9 mouse cellular contexts compared by ENCODE assay signal in genomic region chrX:110816609-110817008, GRCm38 (mm10). TPM values are rescaled to one million over a fixed set of nuclear protein-coding genes. Genes with fewer than 3 reads are reported as not detected.
DNase-seq lines count a peak whose midpoint lies in the region; ATAC-seq and TF ChIP-seq lines count a peak whose summit lies in the region.
"Had no signal": no experiment of that assay in that cellular context is flagged by ENCODE, and none has a peak within 500 bp of the region (broad histone marks: within the 10 kb centered on the region; RNA-seq: fewer than 3 reads in every experiment).

No protein-coding gene starts in this region.

- WGBS in liver, embryonic 11.5 days: 14% methylated on average over 16 of the region's 16 CpGs
- 18% methylated on average over 16 of the region's 16 CpGs for WGBS in liver, postnatal 0 days (ENCODE audit: insufficient replicate concordance)
- WGBS in forebrain, embryonic 10.5 days: 19% methylated on average over 16 of the region's 16 CpGs
- WGBS in intestine, embryonic 16.5 days: 11% methylated on average over 16 of the region's 16 CpGs

- no peak overlapping the region for H3K27ac ChIP-seq in liver, embryonic 11.5 days (ENCODE audit: low read depth, low read length)
- no peak overlapping the region for H3K27ac ChIP-seq in liver, postnatal 0 days (ENCODE audit: low read depth)
- peak overlapping the region; percentile 60; the same call in 1 of the 2 replicates for H3K27ac ChIP-seq in forebrain, embryonic 10.5 days
- no peak overlapping the region for H3K27ac ChIP-seq in intestine, embryonic 16.5 days (ENCODE audit: low read length)
- H3K27ac ChIP-seq: kidney, postnatal 0 days had no signal

- H3K27me3 ChIP-seq in liver, embryonic 11.5 days (replicated peaks; ENCODE audit: control insufficient read depth, insufficient read depth, low read length): peaks cover 35% of the 10 kb centered on the region
- peaks cover 23% of the 10 kb centered on the region for H3K27me3 ChIP-seq in liver, postnatal 0 days (ENCODE audit: insufficient read depth, low read length)
- H3K27me3 ChIP-seq in forebrain, embryonic 10.5 days (ENCODE audit: poor library complexity, severe bottlenecking): peaks cover 26% of the 10 kb centered on the region; the same call in 1 of the 2 replicates
- peaks cover 16% of the 10 kb centered on the region for H3K27me3 ChIP-seq in intestine, embryonic 16.5 days (replicated peaks; ENCODE audit: control insufficient read depth, insufficient read depth, low read length)

- TF ChIP-seq EP300 in liver, postnatal 0 days (IDR thresholded peaks at IDR 0.05; ENCODE audit: low read depth): no peak

- ATAC-seq in liver, embryonic 11.5 days (replicated peaks; ENCODE audit: low FRiP score): no peak
- ATAC-seq in liver, postnatal 0 days: no peak
- no peak for ATAC-seq in intestine, embryonic 16.5 days

- no peak overlapping the region; the same call in 1 of the 2 replicates for H3K4me2 ChIP-seq in liver, embryonic 11.5 days
- H3K4me2 ChIP-seq in liver, postnatal 0 days (ENCODE audit: low read depth, low read length): no peak overlapping the region
- peak overlapping the region; percentile 16; the same call in 1 of the 2 replicates for H3K4me2 ChIP-seq in intestine, embryonic 16.5 days (ENCODE audit: low read depth, low read length)

- H3K36me3 ChIP-seq in liver, embryonic 11.5 days (ENCODE audit: control insufficient read depth, insufficient read depth, low read length): no peaks in the 10 kb centered on the region
- H3K36me3 ChIP-seq in liver, postnatal 0 days (replicated peaks; ENCODE audit: insufficient read depth, low read length): no peaks in the 10 kb centered on the region
- H3K36me3 ChIP-seq in forebrain, embryonic 10.5 days (replicated peaks): no peaks in the 10 kb centered on the region
- no peaks in the 10 kb centered on the region for H3K36me3 ChIP-seq in intestine, embryonic 16.5 days (ENCODE audit: control insufficient read depth, insufficient read depth, low read length)

- peak; percentile 31 for DNase-seq in liver, embryonic 11.5 days (ENCODE audit: low spot score)
- no peak for DNase-seq in liver, postnatal 0 days
- peak; percentile 19 for DNase-seq in forebrain, embryonic 10.5 days (ENCODE audit: extremely low spot score, low spot score)
- peak; percentile 15 for DNase-seq in retina, postnatal 1 day
- no peak for DNase-seq in natural killer cell, adult 2 months (ENCODE audit: low spot score in 2 of 2)
- DNase-seq in spleen, postnatal 14 days (ENCODE audit: low spot score in 2 of 2): no peak
- DNase-seq: lung, postnatal 36 days had no signal

- no peak overlapping the region for H3K4me3 ChIP-seq in liver, embryonic 11.5 days (ENCODE audit: low read depth, low read length)
- H3K4me3 ChIP-seq in liver, postnatal 0 days (ENCODE audit: low read depth, low read length): no peak overlapping the region
- H3K4me3 ChIP-seq in forebrain, embryonic 10.5 days: peak overlapping the region; percentile 60
- no peak overlapping the region for H3K4me3 ChIP-seq in intestine, embryonic 16.5 days (ENCODE audit: low read length)

- no peak for TF ChIP-seq CTCF in liver, postnatal 0 days (IDR thresholded peaks at IDR 0.05; ENCODE audit: low read depth)

- no peak overlapping the region for H3K9ac ChIP-seq in liver, embryonic 11.5 days (ENCODE audit: low read depth, low read length)
- no peak overlapping the region for H3K9ac ChIP-seq in liver, postnatal 0 days (replicated peaks)
- no peak overlapping the region for H3K9ac ChIP-seq in intestine, embryonic 16.5 days (ENCODE audit: low read depth, low read length)

- no peaks in the 10 kb centered on the region for H3K4me1 ChIP-seq in liver, embryonic 11.5 days (replicated peaks; ENCODE audit: control insufficient read depth, insufficient read depth, low read length)
- H3K4me1 ChIP-seq in liver, postnatal 0 days (ENCODE audit: insufficient read depth): no peaks in the 10 kb centered on the region
- H3K4me1 ChIP-seq in forebrain, embryonic 10.5 days: peaks cover 12% of the 10 kb centered on the region
- H3K4me1 ChIP-seq in intestine, embryonic 16.5 days (ENCODE audit: control insufficient read depth, insufficient read depth, low read length): 0 out of 2 replicates have a peak, but pooled peaks cover 2% of the 10 kb centered on the region

- no peaks in the 10 kb centered on the region for H3K9me3 ChIP-seq in liver, embryonic 11.5 days (ENCODE audit: control insufficient read depth, low read length)
- no peaks in the 10 kb centered on the region for H3K9me3 ChIP-seq in liver, postnatal 0 days (ENCODE audit: low read length)
- no peaks in the 10 kb centered on the region for H3K9me3 ChIP-seq in forebrain, embryonic 10.5 days
- H3K9me3 ChIP-seq in intestine, embryonic 16.5 days (ENCODE audit: control insufficient read depth, low read length): no peaks in the 10 kb centered on the region

RNA-seq across cellular contexts. Expression of gene Pou3f4, which starts 2.5 kb away (rescaled TPM):
- 0.10 TPM in 1 of 2 replicates, not detected in the other for polyA plus RNA-seq in liver, embryonic 11.5 days (2014; fragmentation: Nextera tagmentation; extraction: Ambion mirVana)
- not detected in 2 replicates for polyA plus RNA-seq in liver, postnatal 0 days (2015; fragmentation: Nextera tagmentation; extraction: Ambion mirVana)
- polyA plus RNA-seq in forebrain, embryonic 10.5 days (2016; fragmentation: Nextera tagmentation; extraction: Ambion mirVana): 5.1 and 6.0 TPM in 2 replicates
- polyA plus RNA-seq in intestine, embryonic 16.5 days (2015; fragmentation: Nextera tagmentation; extraction: Ambion mirVana): 0.17 and 0.21 TPM in 2 replicates

Comparison
In these comparisons a context has a peak if more than half of its experiments do, and no peak if none do; other contexts are left out.
1. DNase-seq: peak in liver, embryonic 11.5 days (single experiment), forebrain, embryonic 10.5 days (single experiment) and retina, postnatal 1 day (single experiment); none in liver, postnatal 0 days (single experiment), natural killer cell, adult 2 months (0 of 2) and spleen, postnatal 14 days (0 of 2).